Mouse (Mus musculus): ENCODE results near the gene Gm9044. TPM values are rescaled to one million over a fixed set of nuclear protein-coding genes. Genes with fewer than 3 reads are reported as not detected.
A peak's percentile ranks its signal among the peaks of the same experiment; 100 is the strongest.
"Not testable (repeated sequence)": the region's sequence is repeated elsewhere in the genome, so short reads cannot be mapped to it uniquely, and the experiment has no call there.

Gene Gm9044
- not detected in 2 replicates for polyA plus RNA-seq (2015; fragmentation: Nextera tagmentation; extraction: Ambion mirVana)

DNA sequence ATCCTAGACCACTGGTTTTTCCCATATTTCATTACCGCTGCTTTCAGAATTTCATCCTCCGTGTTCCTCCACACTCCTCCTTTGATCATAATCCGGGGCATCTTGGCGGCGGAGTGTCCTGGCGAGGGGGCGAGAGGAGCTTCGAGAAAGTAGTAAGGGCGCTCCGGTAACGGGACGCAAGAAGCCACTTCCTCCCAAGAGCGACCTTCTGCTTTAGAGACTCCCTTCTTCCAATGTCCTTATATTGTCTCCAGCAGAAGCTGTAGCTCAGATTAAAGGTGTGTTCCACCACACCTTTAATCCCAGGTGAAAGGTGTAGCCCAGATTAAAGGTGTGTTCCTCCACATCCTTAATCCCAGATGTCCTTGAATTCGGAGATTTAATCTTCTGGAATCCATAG lies at the start of gene Gm9044:
TSS of gene Gm9044 (minus strand) at position 101 of the 400 bp plus-strand sequence.
- H3K4me1 ChIP-seq (replicated peaks); H3K27ac ChIP-seq (replicated peaks); H3K9me3 ChIP-seq; H3K36me3 ChIP-seq; H3K9ac ChIP-seq; H3K4me3 ChIP-seq; H3K4me2 ChIP-seq; H3K27me3 ChIP-seq; ATAC-seq (ENCODE audit: low FRiP score, low read depth): not testable (repeated sequence)
- no CpG with 5 or more reads among the region's 14 CpGs for WGBS

GRCm38 (mm10) chr10:118370443-118370842 lies 38.2 kb upstream of the Gm9044 start:
- WGBS: 7% methylated on average over 10 of the region's 10 CpGs
- no peak overlapping the region for H3K9ac ChIP-seq
- peak overlapping the region; percentile 45 for H3K4me2 ChIP-seq
- no peak overlapping the region for H3K4me3 ChIP-seq
- H3K27me3 ChIP-seq: no peaks in the 10 kb centered on the region
- H3K4me1 ChIP-seq (replicated peaks): no peaks in the 10 kb centered on the region
- H3K27ac ChIP-seq (replicated peaks): no peak overlapping the region
- H3K36me3 ChIP-seq: no peaks in the 10 kb centered on the region
- H3K9me3 ChIP-seq: no peaks in the 10 kb centered on the region
- peak; percentile 94 for ATAC-seq (ENCODE audit: low FRiP score, low read depth)

DNA sequence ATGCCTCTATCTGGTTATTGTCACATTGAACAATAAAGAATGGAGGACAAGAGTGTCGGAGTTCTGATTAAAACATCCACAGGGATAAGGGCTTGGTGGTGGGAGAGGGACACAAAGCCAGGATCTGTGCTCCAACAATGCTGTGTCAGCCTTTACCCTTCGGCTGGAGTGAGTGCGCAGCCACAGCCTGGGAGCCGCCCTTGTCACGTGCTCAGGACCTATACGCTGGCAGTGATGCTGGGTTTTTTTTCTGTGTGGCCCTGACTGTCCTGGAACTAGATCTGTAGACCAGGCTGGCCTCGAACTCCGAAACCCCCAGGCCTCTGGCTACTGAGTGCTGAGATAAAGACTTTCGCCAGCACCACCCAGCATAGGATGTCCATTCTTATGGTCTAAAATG lies 37.3 kb upstream of the Gm9044 start:
- no peak for ATAC-seq (ENCODE audit: low FRiP score, low read depth)
- H3K27me3 ChIP-seq: no peaks in the 10 kb centered on the region
- no peak overlapping the region for H3K4me3 ChIP-seq
- H3K27ac ChIP-seq (replicated peaks): no peak overlapping the region
- no peaks in the 10 kb centered on the region for H3K36me3 ChIP-seq
- no peaks in the 10 kb centered on the region for H3K4me1 ChIP-seq (replicated peaks)
- no peak overlapping the region for H3K9ac ChIP-seq
- WGBS: 88% methylated on average over 9 of the region's 9 CpGs
- H3K4me2 ChIP-seq: no peak overlapping the region
- no peaks in the 10 kb centered on the region for H3K9me3 ChIP-seq

- H3K9me3 ChIP-seq; H3K4me3 ChIP-seq; ATAC-seq (ENCODE audit: low FRiP score, low read depth); H3K4me2 ChIP-seq; H3K4me1 ChIP-seq (replicated peaks); H3K27me3 ChIP-seq; H3K36me3 ChIP-seq; H3K27ac ChIP-seq (replicated peaks); H3K9ac ChIP-seq: not testable (repeated sequence)
- no CpG with 5 or more reads among the region's 11 CpGs for WGBS
Observed at GRCm38 (mm10) chr10:118354005-118354404, 21.8 kb upstream of the Gm9044 start, which contains the start of gene Gm9049. TSS of gene Gm9049 (minus strand) at chr10:118354105.

GRCm38 (mm10) chr10:118348579-118348978 lies 16.4 kb upstream of the Gm9044 start, which contains the start of gene Gm9048:
TSS of gene Gm9048 (minus strand) at chr10:118348679.
- not testable (repeated sequence) for H3K4me2 ChIP-seq; H3K9me3 ChIP-seq; H3K9ac ChIP-seq; H3K27me3 ChIP-seq; H3K4me1 ChIP-seq (replicated peaks); H3K27ac ChIP-seq (replicated peaks); H3K4me3 ChIP-seq; ATAC-seq (ENCODE audit: low FRiP score, low read depth); H3K36me3 ChIP-seq
- 100% methylated on average over 1 of the region's 14 CpGs for WGBS

DNA sequence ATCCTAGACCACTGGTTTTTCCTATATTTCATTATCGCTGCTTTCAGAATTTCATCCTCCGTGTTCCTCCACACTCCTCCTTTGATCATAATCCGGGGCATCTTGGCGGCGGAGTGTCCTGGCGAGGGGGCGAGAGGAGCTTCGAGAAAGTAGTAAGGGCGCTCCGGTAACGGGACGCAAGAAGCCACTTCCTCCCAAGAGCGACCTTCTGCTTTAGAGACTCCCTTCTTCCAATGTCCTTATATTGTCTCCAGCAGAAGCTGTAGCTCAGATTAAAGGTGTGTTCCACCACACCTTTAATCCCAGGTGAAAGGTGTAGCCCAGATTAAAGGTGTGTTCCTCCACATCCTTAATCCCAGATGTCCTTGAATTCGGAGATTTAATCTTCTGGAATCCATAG lies 10.9 kb upstream of the Gm9044 start, which contains the start of gene Gm9046:
TSS of gene Gm9046 (minus strand) at position 101 of the 400 bp plus-strand sequence.
- H3K4me2 ChIP-seq; H3K27me3 ChIP-seq; ATAC-seq (ENCODE audit: low FRiP score, low read depth); H3K9me3 ChIP-seq; H3K4me1 ChIP-seq (replicated peaks); H3K36me3 ChIP-seq; H3K27ac ChIP-seq (replicated peaks); H3K4me3 ChIP-seq; H3K9ac ChIP-seq: not testable (repeated sequence)
- no CpG with 5 or more reads among the region's 14 CpGs for WGBS

DNA sequence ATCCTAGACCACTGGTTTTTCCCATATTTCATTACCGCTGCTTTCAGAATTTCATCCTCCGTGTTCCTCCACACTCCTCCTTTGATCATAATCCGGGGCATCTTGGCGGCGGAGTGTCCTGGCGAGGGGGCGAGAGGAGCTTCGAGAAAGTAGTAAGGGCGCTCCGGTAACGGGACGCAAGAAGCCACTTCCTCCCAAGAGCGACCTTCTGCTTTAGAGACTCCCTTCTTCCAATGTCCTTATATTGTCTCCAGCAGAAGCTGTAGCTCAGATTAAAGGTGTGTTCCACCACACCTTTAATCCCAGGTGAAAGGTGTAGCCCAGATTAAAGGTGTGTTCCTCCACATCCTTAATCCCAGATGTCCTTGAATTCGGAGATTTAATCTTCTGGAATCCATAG lies 5.5 kb upstream of the Gm9044 start, which contains the start of gene Gm9045:
TSS of gene Gm9045 (minus strand) at position 101 of the 400 bp plus-strand sequence.
- not testable (repeated sequence) for H3K4me3 ChIP-seq; H3K4me2 ChIP-seq; H3K27ac ChIP-seq (replicated peaks); H3K4me1 ChIP-seq (replicated peaks); ATAC-seq (ENCODE audit: low FRiP score, low read depth); H3K36me3 ChIP-seq; H3K9me3 ChIP-seq; H3K9ac ChIP-seq; H3K27me3 ChIP-seq
- WGBS: no CpG with 5 or more reads among the region's 14 CpGs

GRCm38 (mm10) chr10:118326869-118327268 lies 5.3 kb downstream of the Gm9044 start, which contains the start of gene Gm9040:
TSS of gene Gm9040 (minus strand) at chr10:118326969.
- not testable (repeated sequence) for H3K4me3 ChIP-seq; H3K9ac ChIP-seq; H3K36me3 ChIP-seq; ATAC-seq (ENCODE audit: low FRiP score, low read depth); H3K27me3 ChIP-seq; H3K4me2 ChIP-seq; H3K4me1 ChIP-seq (replicated peaks); H3K9me3 ChIP-seq; H3K27ac ChIP-seq (replicated peaks)
- WGBS: no CpG with 5 or more reads among the region's 11 CpGs

- H3K27ac ChIP-seq (replicated peaks): no peak overlapping the region
- 87% methylated on average over 8 of the region's 8 CpGs for WGBS
Observed at GRCm38 (mm10) chr10:118319024-118319423, 13.2 kb downstream of the Gm9044 start.

DNA sequence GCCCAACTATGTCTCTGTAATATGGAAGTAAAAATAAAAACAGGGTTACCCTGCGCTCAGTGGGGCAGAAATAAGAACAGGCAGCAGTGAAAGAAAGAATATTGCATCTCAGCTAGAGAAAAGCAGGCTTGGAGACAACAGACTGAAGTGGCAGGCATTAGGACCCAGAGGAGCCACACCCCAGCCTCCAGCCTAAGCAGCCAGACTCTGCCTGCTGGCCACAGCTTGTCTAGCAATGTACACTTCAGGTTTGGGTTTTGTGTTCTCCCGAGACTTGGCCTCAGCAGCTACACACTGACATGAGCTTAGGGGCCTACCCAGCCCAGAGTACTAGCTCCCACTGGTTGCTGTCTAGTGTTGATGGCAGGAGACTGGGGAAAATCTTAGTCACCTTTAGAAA lies 30.1 kb downstream of the Gm9044 start:
- not testable (repeated sequence) for H3K4me2 ChIP-seq; H3K27me3 ChIP-seq; H3K27ac ChIP-seq (replicated peaks); H3K4me1 ChIP-seq (replicated peaks); H3K4me3 ChIP-seq; H3K9me3 ChIP-seq; ATAC-seq (ENCODE audit: low FRiP score, low read depth); H3K9ac ChIP-seq; H3K36me3 ChIP-seq
- 39% methylated on average over 2 of the region's 2 CpGs for WGBS

More at GRCm38 (mm10) chr10:118319024-118319423, 13.2 kb downstream of the Gm9044 start:
- Histone ChIP-seq H3K4me3 (no peak overlapping the region), H3K4me2 (no peak overlapping the region), H3K4me1 (replicated peaks) (no peaks in the 10 kb centered on the region), H3K36me3 (no peaks in the 10 kb centered on the region), H3K9me3 (no peaks in the 10 kb centered on the region), H3K9ac (no peak overlapping the region), H3K27me3 (no peaks in the 10 kb centered on the region)
- no peak for ATAC-seq (ENCODE audit: low FRiP score, low read depth)

- Histone ChIP-seq H3K9ac (no peak within 1 kb of the TSS), H3K4me2 (no peak within 1 kb of the TSS), H3K27me3 (no peaks in the 10 kb centered on the region), H3K4me3 (no peak within 1 kb of the TSS), H3K4me1 (replicated peaks) (no peaks in the 10 kb centered on the region), H3K27ac (replicated peaks) (no peak within 1 kb of the TSS), H3K36me3 (no peaks in the 10 kb centered on the region), H3K9me3 (no peaks in the 10 kb centered on the region)
- ATAC-seq (ENCODE audit: low FRiP score, low read depth): no peak
- 94% methylated on average over 6 of the region's 6 CpGs for WGBS
Observed at GRCm38 (mm10) chr10:118294938-118295337, 37.3 kb downstream of the Gm9044 start, which contains the start of gene Iltifb. TSS of gene Iltifb (minus strand) at chr10:118295038.

DNA sequence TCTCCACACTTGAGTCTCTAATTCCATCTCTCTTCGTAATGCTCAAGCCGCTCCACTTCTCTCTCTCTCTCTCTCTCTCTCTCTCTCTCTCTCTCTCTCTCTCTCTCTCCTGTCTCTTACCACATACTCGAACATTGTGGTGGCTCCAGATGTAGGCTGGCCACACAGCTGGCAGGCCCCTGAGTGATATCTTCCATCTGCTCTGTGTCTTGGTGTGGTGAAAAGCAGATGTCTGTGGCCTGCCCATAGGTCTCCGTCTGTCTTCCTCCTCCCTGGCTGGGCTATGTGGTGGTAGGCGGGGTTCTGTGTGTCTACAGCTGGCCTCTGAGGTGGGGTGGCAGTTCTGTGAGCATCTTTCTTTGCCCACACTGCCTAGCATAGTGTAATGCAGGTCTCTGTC lies 49.2 kb downstream of the Gm9044 start:
- H3K4me2 ChIP-seq; H3K27me3 ChIP-seq; H3K9me3 ChIP-seq; H3K36me3 ChIP-seq; H3K4me1 ChIP-seq (replicated peaks); H3K4me3 ChIP-seq; ATAC-seq (ENCODE audit: low FRiP score, low read depth); H3K9ac ChIP-seq; H3K27ac ChIP-seq (replicated peaks): not testable (repeated sequence)
- WGBS: 100% methylated on average over 3 of the region's 5 CpGs

- 86% methylated on average over 7 of the region's 7 CpGs for WGBS
- H3K27ac ChIP-seq (replicated peaks); H3K36me3 ChIP-seq; H3K27me3 ChIP-seq; H3K9ac ChIP-seq; H3K4me1 ChIP-seq (replicated peaks); H3K9me3 ChIP-seq; H3K4me2 ChIP-seq; ATAC-seq (ENCODE audit: low FRiP score, low read depth); H3K4me3 ChIP-seq: not testable (repeated sequence)
Observed at GRCm38 (mm10) chr10:118282565-118282964, 49.6 kb downstream of the Gm9044 start.
